Mouse (Mus musculus) midbrain, embryonic 16.5 days (tissue): Measurements from ENCODE around the gene Zc3h18. TPM values are rescaled to one million over a fixed set of nuclear protein-coding genes. Genes with fewer than 3 reads are reported as not detected.
A peak's percentile ranks its signal among the peaks of the same experiment; 100 is the strongest.

Source experiments
- ATAC-seq: fragments of 200-750 bp; cut with Nextera tagmentation; 2 replicates; pipeline ENCODE4 v1.8.0; 2017; ENCODE audit warnings: moderate TSS enrichment
- H3K27ac ChIP-seq: fragments of 300-500 bp; sonication (generic); 2 replicates; pipeline ENCODE4 v1.5.1; 2014; ENCODE audit warnings: mild to moderate bottlenecking, low read length, mixed read lengths
- H3K27me3 ChIP-seq: fragments of 300-500 bp; sonication (generic); 2 replicates; pipeline ENCODE4 v1.6.1; 2014; ENCODE audit warnings: low read depth, low read length, mixed read lengths; ENCODE audit not compliant: control insufficient read depth, insufficient read depth
- H3K36me3 ChIP-seq: fragments of 300-500 bp; sonication (generic); 2 replicates; pipeline ENCODE4 v1.6.1; 2014; ENCODE audit warnings: mild to moderate bottlenecking, low read length, moderate library complexity, mixed read lengths; ENCODE audit not compliant: control insufficient read depth, insufficient read depth
- H3K4me1 ChIP-seq: fragments of 300-500 bp; sonication (generic); 2 replicates; pipeline ENCODE4 v1.6.1; 2014; ENCODE audit warnings: mild to moderate bottlenecking, low read length, mixed read lengths; ENCODE audit not compliant: control insufficient read depth, insufficient read depth
- H3K4me2 ChIP-seq: fragments of 300-500 bp; sonication (generic); 2 replicates; pipeline ENCODE4 v1.6.1; 2014; ENCODE audit warnings: mild to moderate bottlenecking, low read length, mixed read lengths
- H3K4me3 ChIP-seq: fragments of 300-500 bp; sonication (generic); 2 replicates; pipeline ENCODE4 v1.5.1; 2014; ENCODE audit warnings: low read depth, mild to moderate bottlenecking, low read length, moderate library complexity, mixed read lengths
- H3K9ac ChIP-seq: fragments of 300-500 bp; sonication (generic); 2 replicates; pipeline ENCODE4 v1.6.1; 2014; ENCODE audit warnings: low read depth, low read length, mixed read lengths
- H3K9me3 ChIP-seq: fragments of 300-500 bp; sonication (generic); replicated peaks from 2 replicates; pipeline ENCODE4 v1.6.1; 2014; ENCODE audit warnings: mild to moderate bottlenecking, low read length, mixed read lengths; ENCODE audit not compliant: control insufficient read depth, poor library complexity, severe bottlenecking
- WGBS: fragments of 180-500 bp; shearing (Covaris S2); extraction: QIAGEN DNeasy Blood & Tissue Kit; methylation state at CpG from one replicate; pipeline ENCODE4 v1.1.7; 2014; 5-methylcytosine and 5-hydroxymethylcytosine counted together
- polyA plus RNA-seq: library from polyadenylated mRNA; unstranded; fragments of >200 nt; fragmentation: Nextera tagmentation; extraction: Ambion mirVana; gene quantifications from 2 replicates; pipeline ENCODE4 v1.2.1, GENCODE M21; 2015

The Zc3h18 gene
- polyA plus RNA-seq, 1 experiment from 2014 or later = 30.8 TPM

GRCm38 (mm10) chr8:122428163-122428562, 51.8 kb downstream of the Zc3h18 start:
- H3K4me1 ChIP-seq = peaks cover 5% of the 10 kb centered on the region
- H3K27me3 ChIP-seq = no peaks in the 10 kb centered on the region
- H3K27ac ChIP-seq = no peak overlapping the region
- no peak overlapping the region for H3K4me2 ChIP-seq
- H3K9ac ChIP-seq = no peak overlapping the region
- ATAC-seq = no peak
- WGBS = 92% methylated on average over 9 of the region's 9 CpGs
- H3K4me3 ChIP-seq = no peak overlapping the region
- H3K9me3 ChIP-seq = no peaks in the 10 kb centered on the region
- H3K36me3 ChIP-seq = no peaks in the 10 kb centered on the region

GRCm38 (mm10) chr8:122430058-122430636, 53.7 kb downstream of the Zc3h18 start:
- WGBS = 80% methylated on average over 10 of the region's 10 CpGs
- H3K9me3 ChIP-seq = no peaks in the 10 kb centered on the region
- ATAC-seq = no peak
- H3K36me3 ChIP-seq = peaks cover 14% of the 10 kb centered on the region
- H3K4me3 ChIP-seq = no peak overlapping the region
- H3K27ac ChIP-seq = no peak overlapping the region
- no peak overlapping the region for H3K4me2 ChIP-seq
- H3K9ac ChIP-seq = no peak overlapping the region
- H3K4me1 ChIP-seq = peaks cover 5% of the 10 kb centered on the region
- H3K27me3 ChIP-seq = no peaks in the 10 kb centered on the region

GRCm38 (mm10) chr8:122430646-122431045, 54.2 kb downstream of the Zc3h18 start:
- H3K9ac ChIP-seq = no peak overlapping the region
- H3K9me3 ChIP-seq = no peaks in the 10 kb centered on the region
- peaks cover 19% of the 10 kb centered on the region for H3K36me3 ChIP-seq
- H3K4me2 ChIP-seq = no peak overlapping the region
- H3K27ac ChIP-seq = no peak overlapping the region
- 82% methylated on average over 3 of the region's 3 CpGs for WGBS
- H3K27me3 ChIP-seq = no peaks in the 10 kb centered on the region
- no peak for ATAC-seq
- peaks cover 5% of the 10 kb centered on the region for H3K4me1 ChIP-seq
- H3K4me3 ChIP-seq = no peak overlapping the region

GRCm38 (mm10) chr8:122431694-122432442, 55.5 kb downstream of the Zc3h18 start:
- H3K4me3 ChIP-seq = peak overlapping the region; percentile 28
- H3K4me2 ChIP-seq = peak overlapping the region; percentile 38
- 40% methylated on average over 18 of the region's 18 CpGs for WGBS
- H3K4me1 ChIP-seq = peaks cover 5% of the 10 kb centered on the region
- peak overlapping the region; percentile 3; the same call in 1 of the 2 replicates for H3K9ac ChIP-seq
- no peak for ATAC-seq
- H3K36me3 ChIP-seq = peaks cover 28% of the 10 kb centered on the region
- no peaks in the 10 kb centered on the region for H3K9me3 ChIP-seq
- no peak overlapping the region for H3K27ac ChIP-seq
- no peaks in the 10 kb centered on the region for H3K27me3 ChIP-seq

- ATAC-seq = peak; percentile 77
- H3K9me3 ChIP-seq = no peaks in the 10 kb centered on the region
- peak within 1 kb of the TSS; percentile 38 for H3K4me2 ChIP-seq
- peaks cover 35% of the 10 kb centered on the region for H3K36me3 ChIP-seq
- H3K9ac ChIP-seq = peak within 1 kb of the TSS; percentile 3; the same call in 1 of the 2 replicates
- peak within 1 kb of the TSS; percentile 28 for H3K4me3 ChIP-seq
- no peak within 1 kb of the TSS for H3K27ac ChIP-seq
- peaks cover 5% of the 10 kb centered on the region for H3K4me1 ChIP-seq
- no peaks in the 10 kb centered on the region for H3K27me3 ChIP-seq
- WGBS = 6% methylated on average over 42 of the region's 45 CpGs
These were observed 56.2 kb downstream of the Zc3h18 start, which contains the start of gene Cyba for GRCm38 (mm10) chr8:122432443-122433268. TSS of gene Cyba (minus strand) at chr8:122432930.

- no peak overlapping the region for H3K9ac ChIP-seq
- no peak overlapping the region for H3K27ac ChIP-seq
- ATAC-seq = peak; percentile 36; the same call in 1 of the 2 replicates
- peaks cover 5% of the 10 kb centered on the region for H3K4me1 ChIP-seq
- 70% methylated on average over 11 of the region's 11 CpGs for WGBS
- H3K4me2 ChIP-seq = no peak overlapping the region
- peaks cover 37% of the 10 kb centered on the region for H3K36me3 ChIP-seq
- no peak overlapping the region for H3K4me3 ChIP-seq
- no peaks in the 10 kb centered on the region for H3K27me3 ChIP-seq
- no peaks in the 10 kb centered on the region for H3K9me3 ChIP-seq
These were observed 57.0 kb downstream of the Zc3h18 start for GRCm38 (mm10) chr8:122433269-122433905.

GRCm38 (mm10) chr8:122435375-122435774, 59.0 kb downstream of the Zc3h18 start:
- no peak overlapping the region for H3K9ac ChIP-seq
- H3K4me3 ChIP-seq = no peak overlapping the region
- H3K27me3 ChIP-seq = no peaks in the 10 kb centered on the region
- ATAC-seq = no peak
- H3K4me1 ChIP-seq = peaks cover 5% of the 10 kb centered on the region
- 89% methylated on average over 6 of the region's 6 CpGs for WGBS
- peaks cover 39% of the 10 kb centered on the region for H3K36me3 ChIP-seq
- no peak overlapping the region for H3K27ac ChIP-seq
- H3K4me2 ChIP-seq = no peak overlapping the region
- H3K9me3 ChIP-seq = no peaks in the 10 kb centered on the region

GRCm38 (mm10) chr8:122436146-122436545, 59.7 kb downstream of the Zc3h18 start:
- Histone ChIP-seq H3K36me3 (peaks cover 39% of the 10 kb centered on the region), H3K4me1 (peaks cover 5% of the 10 kb centered on the region)

More at GRCm38 (mm10) chr8:122436146-122436545, 59.7 kb downstream of the Zc3h18 start:
- H3K27me3 ChIP-seq = no peaks in the 10 kb centered on the region
- H3K9me3 ChIP-seq = no peaks in the 10 kb centered on the region
- H3K4me3 ChIP-seq = no peak overlapping the region
- ATAC-seq = no peak
- no peak overlapping the region for H3K9ac ChIP-seq
- H3K27ac ChIP-seq = no peak overlapping the region
- no peak overlapping the region for H3K4me2 ChIP-seq
- WGBS = 97% methylated on average over 9 of the region's 9 CpGs
